Mouse (Mus musculus): ENCODE results near the gene Itpr2.

DNA sequence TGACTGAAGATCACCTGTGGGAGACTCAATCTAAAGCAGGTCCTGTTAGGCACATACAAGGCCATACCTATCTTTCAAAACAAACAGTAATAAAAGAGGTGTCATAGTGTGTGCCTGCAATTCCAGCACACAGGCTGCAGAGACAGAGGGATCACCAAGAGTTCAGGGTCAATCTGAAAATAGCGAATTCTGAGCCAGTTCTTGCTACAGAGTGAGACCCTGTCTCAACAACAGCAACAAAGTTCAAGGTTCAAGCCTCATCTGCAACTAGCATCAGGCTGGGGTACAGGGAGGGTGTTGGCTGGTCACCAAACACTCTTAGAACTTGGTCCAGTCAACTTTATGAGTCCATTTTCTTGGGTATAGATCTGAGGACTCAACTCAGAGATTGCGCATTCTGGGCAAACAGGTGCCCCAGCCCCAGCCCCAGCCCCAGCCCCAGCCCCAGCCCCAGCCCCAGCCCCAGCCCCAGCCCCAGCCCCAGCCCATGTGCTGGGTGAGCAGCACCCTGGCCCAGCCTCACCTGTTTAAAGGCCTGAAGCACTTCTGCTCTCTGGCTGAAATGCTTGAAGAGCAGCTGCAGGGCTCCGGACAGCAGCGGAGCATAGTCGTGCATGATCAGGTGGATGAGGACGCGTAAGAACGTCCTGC, 155.4 kb downstream of the Itpr2 start:
- TF ChIP-seq GATA1 (IDR thresholded peaks at IDR 0.05; ENCODE audit: borderline replicate concordance, low read length) (no peak), FLI1 (IDR thresholded peaks at IDR 0.05; ENCODE audit: low read length) (no peak)

Data from megakaryocyte, embryonic 14.5 days (primary cell).